Mouse (Mus musculus) G1E (cell line): ENCODE results near the gene Spsb3. TPM values are rescaled to one million over a fixed set of nuclear protein-coding genes. Genes with fewer than 3 reads are reported as not detected.

Experiments
- ATAC-seq: 2 replicates; pipeline ENCODE4 v1.8.0; 2016; ENCODE audit warnings: mild to moderate bottlenecking; ENCODE audit not compliant: insufficient number of reproducible peaks, poor library complexity, low FRiP score, severe bottlenecking; ENCODE audit errors: extremely low read depth
- DNase-seq: peaks from one replicate; pipeline ENCODE4 v3.0.0; 2012; ENCODE audit warnings: low spot score
- H3K27me3 ChIP-seq: 2 replicates; pipeline ENCODE4 v1.6.1; 2012; ENCODE audit warnings: mild to moderate bottlenecking, low read length, inconsistent platforms; ENCODE audit not compliant: insufficient read depth
- H3K36me3 ChIP-seq: replicated peaks from 2 replicates; pipeline ENCODE3; 2012; ENCODE audit warnings: mild to moderate bottlenecking, inconsistent platforms
- H3K4me1 ChIP-seq: 2 replicates; pipeline ENCODE4 v1.6.1; 2012; ENCODE audit warnings: low read depth, low read length, inconsistent platforms, mixed read lengths; ENCODE audit not compliant: insufficient read depth
- H3K4me3 ChIP-seq: 2 replicates; pipeline ENCODE4 v1.5.1; 2012; ENCODE audit warnings: low read depth, mild to moderate bottlenecking, inconsistent platforms, low read length, moderate library complexity, mixed read lengths
- H3K9me3 ChIP-seq: replicated peaks from 2 replicates; pipeline ENCODE4 v1.6.1; 2012; ENCODE audit warnings: inconsistent platforms
- CTCF ChIP-seq: IDR thresholded peaks from 2 replicates; pipeline ENCODE4 v1.5.1; 2012; ENCODE audit warnings: low read depth, low read length, inconsistent platforms, mixed read lengths
- GATA1 ChIP-seq: IDR thresholded peaks from 2 replicates; pipeline ENCODE4 v1.6.1; 2012; ENCODE audit warnings: borderline replicate concordance, low read length, inconsistent platforms, mixed read lengths
- GATA2 ChIP-seq: IDR thresholded peaks from 2 replicates; pipeline ENCODE4 v1.6.1; 2012; ENCODE audit warnings: low read depth, low read length, inconsistent platforms, borderline replicate concordance
- POLR2AphosphoS5 ChIP-seq: IDR thresholded peaks from 2 replicates; pipeline ENCODE4 v1.6.1; 2012; ENCODE audit warnings: low read depth, low read length, inconsistent platforms; ENCODE audit not compliant: insufficient replicate concordance
- TAL1 ChIP-seq: conservative IDR thresholded peaks from 2 replicates; pipeline ENCODE4 v1.6.1; 2012; ENCODE audit warnings: low read depth, low read length, inconsistent platforms, mixed read lengths
- polyA plus RNA-seq: library from polyadenylated mRNA; stranded (reverse); fragments of >175 nt; gene quantifications from 2 replicates; pipeline ENCODE4 v1.2.3, GENCODE M21; 2012
- total RNA-seq, 2 experiments: library from RNA; stranded (forward) in 1 of 2; stranded (reverse) in 1 of 2; fragments of 200-1000 nt in 1 of 2; fragments of >200 nt in 1 of 2; fragmentation: Nextera tagmentation in 1 of 2; gene quantifications; 2 replicates each; pipeline ENCODE4 v1.2.3; 2014 to 2017

Spsb3 gene
- total and polyA plus RNA-seq, 3 experiments = 12.8 to 35.1 (median 15.9) TPM

DNA sequence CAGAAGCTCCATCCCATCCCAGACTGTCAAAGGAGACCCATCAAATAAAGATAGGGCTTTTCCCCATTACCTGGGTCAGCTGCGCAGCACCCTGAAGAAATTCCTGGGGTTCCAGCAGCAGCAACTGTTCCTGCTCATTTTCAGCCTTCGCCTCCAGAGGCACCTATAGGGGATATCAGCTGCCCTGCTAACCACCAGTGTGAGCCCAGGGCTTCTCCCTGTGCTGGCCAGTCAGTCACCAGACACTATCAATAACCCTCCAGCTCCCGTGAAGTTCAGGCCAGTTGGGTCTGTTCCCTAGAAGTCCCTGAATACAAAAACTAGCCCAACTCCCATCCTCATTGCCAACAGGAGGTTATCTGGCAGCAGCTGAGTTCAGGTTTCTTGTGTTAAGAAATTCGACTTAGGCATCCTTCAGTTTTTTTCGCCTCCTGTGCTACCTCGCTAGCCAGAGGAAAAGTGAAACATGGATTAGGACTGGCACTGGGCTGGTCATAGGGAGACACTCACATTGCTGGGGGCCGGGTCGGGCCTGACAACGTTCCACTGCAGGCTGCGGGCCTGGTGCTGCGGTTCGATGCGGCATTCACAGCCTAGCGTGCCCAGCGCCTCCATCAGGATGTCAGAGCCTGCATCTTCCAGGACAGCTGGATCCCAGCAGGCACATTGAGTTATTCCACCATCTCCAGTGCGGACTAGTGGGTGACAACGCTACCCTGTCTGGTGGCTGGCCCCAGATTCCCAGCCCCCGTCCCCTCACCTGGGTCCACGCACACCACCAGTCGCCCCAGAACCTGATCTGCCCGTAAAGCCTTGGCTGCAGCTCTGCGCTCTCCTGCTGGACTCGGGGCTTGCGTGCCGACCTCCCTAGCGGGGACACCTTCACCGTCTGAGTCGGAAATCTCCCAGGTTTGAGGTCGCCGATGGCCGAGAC, 7.9 kb downstream of the Spsb3 start:
- Histone ChIP-seq H3K27me3 (no peaks in the 10 kb centered on the region), H3K9me3 (no peaks in the 10 kb centered on the region), H3K4me3 (peak overlapping the region; percentile 92), H3K36me3 (peaks cover 86% of the 10 kb centered on the region), H3K4me1 (peaks cover 77% of the 10 kb centered on the region)
- no peak for TF ChIP-seq GATA2
- TF ChIP-seq CTCF = no peak
- no peak for TF ChIP-seq POLR2AphosphoS5
- no peak for TF ChIP-seq GATA1
- no peak for ATAC-seq
- no peak for DNase-seq

DNA sequence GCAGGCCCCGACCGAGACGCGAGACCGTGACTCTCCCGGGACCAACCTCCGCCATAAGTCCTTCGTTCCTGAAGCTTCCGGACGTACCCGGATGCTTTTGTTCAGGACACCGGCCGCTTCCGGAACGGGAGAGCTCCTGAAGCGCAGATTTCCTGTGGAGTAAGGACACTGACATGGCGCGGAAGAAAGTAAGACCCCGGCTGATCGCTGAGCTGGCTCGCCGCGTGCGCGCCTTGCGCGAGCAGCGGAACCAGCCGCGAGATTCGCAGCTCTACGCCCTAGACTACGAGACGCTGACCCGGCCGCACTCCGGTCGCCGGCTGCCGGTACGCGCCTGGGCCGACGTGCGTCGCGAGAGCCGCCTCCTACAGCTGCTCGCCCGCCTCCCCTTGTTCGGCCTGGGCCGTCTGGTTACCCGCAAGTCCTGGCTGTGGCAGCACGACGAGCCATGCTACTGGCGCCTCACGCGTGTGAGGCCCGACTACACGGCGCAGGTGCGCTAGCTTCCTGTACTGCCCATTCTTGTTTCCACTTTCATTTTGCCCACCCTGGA, 8.6 kb downstream of the Spsb3 start, which contains the start of the genes Eme2 and Mrps34:
Eme2 (minus strand) TSS at position 93 of the 553 bp plus-strand sequence.
Mrps34 (plus strand) TSS at position 122 of the 553 bp plus-strand sequence.
- H3K9me3 ChIP-seq = no peaks in the 10 kb centered on the region
- no peak for TF ChIP-seq POLR2AphosphoS5
- H3K4me1 ChIP-seq = peaks cover 71% of the 10 kb centered on the region
- peak within 1 kb of the TSS; percentile 92 for H3K4me3 ChIP-seq
- peaks cover 86% of the 10 kb centered on the region for H3K36me3 ChIP-seq
- H3K27me3 ChIP-seq = no peaks in the 10 kb centered on the region
- ATAC-seq (0 out of 2 replicates have a peak, but pooled peaks have one; percentile 35), DNase-seq (peak; percentile 76)

DNA sequence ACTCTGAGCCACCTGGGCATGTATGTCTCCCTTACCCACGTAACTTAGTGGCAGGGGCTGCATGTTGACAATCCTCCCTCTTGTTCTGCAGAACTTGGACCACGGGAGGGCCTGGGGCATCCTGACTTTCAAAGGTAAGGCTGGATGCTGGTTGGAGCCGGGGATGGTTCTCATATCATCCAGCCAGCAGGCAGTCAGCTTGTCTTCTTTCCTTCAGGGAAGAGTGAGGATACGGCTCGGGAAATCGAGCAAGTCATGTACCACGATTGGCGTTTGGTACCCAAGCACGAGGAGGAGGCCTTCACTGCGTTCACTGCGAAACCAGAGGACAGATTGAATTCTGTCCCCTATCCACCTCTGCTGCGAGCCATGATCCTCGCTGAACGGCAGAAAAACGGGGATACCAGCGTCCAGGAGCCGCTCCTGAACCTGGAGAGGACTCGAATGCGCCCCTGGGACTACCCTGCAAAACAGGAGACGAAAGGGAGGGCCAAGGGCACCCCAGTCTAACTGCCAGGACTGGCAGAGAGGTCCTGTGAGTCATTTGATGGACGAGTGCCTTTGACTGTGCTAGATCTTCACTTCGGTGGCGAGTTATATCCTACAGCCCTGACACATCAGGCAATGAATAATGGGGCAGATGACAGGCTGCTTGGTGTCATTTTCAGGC, 9.3 kb downstream of the Spsb3 start:
- H3K9me3 ChIP-seq = no peaks in the 10 kb centered on the region
- DNase-seq (peak; percentile 35), ATAC-seq (no peak)
- peaks cover 70% of the 10 kb centered on the region for H3K4me1 ChIP-seq
- H3K27me3 ChIP-seq = no peaks in the 10 kb centered on the region
- H3K36me3 ChIP-seq = peaks cover 86% of the 10 kb centered on the region
- TF ChIP-seq GATA1 (no peak), CTCF (no peak), TAL1 (no peak), POLR2AphosphoS5 (no peak), GATA2 (no peak)
- H3K4me3 ChIP-seq = peak overlapping the region; percentile 92

DNA sequence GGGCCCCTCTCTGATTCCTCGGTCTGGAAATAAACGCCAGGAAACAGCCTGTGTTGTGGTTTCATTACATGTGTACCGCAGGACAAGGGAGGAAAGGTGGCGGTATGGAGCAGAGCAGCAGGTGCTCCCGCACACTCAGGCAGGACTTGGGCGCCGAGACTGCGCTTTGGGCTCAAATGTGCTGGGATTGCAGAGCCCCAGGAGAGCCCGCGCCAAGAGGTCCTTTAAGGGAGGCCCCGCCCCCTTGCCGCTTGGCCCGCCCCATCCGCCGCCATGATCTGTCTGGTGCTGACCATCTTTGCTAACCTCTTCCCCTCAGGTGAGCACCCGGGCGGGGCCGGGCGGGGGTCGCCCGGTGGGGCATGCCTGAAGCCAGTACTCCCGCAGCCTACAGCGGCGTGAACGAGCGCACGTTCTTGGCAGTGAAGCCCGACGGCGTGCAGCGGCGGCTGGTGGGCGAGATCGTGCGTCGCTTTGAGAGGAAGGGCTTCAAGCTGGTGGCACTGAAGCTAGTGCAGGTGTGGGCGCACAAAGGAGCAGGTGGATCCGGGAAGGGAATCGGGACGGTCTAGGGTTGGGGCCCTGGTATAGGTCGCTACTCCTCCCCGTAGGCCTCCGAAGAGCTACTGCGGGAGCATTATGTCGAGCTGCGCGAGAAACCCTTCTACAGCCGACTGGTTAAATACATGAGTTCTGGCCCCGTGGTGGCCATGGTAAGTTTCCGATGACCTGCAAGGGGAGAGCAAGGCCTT, 10.0 kb downstream of the Spsb3 start, which contains the start of gene Nme3:
Nme3 (plus strand) TSS at position 260 of the 752 bp plus-strand sequence.
- DNase-seq (peak; percentile 86), ATAC-seq (peak; percentile 37; the same call in 1 of the 2 replicates)
- Histone ChIP-seq H3K27me3 (no peaks in the 10 kb centered on the region), H3K36me3 (peaks cover 86% of the 10 kb centered on the region), H3K9me3 (no peaks in the 10 kb centered on the region), H3K4me1 (peaks cover 70% of the 10 kb centered on the region), H3K4me3 (peak within 1 kb of the TSS; percentile 92)
- TF ChIP-seq GATA2 = no peak

DNA sequence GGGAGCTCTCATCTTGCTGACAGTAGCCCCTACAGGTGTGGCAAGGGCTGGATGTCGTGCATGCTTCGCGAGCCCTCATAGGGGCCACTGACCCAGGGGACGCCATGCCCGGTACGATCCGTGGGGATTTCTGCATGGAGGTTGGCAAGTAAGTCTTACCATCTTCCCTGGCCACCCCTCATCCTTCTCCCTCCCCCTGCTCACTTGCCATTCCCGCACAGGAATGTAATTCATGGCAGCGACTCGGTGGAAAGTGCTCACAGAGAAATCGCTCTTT, 10.5 kb downstream of the Spsb3 start:
- ATAC-seq = no peak
- peak overlapping the region; percentile 92 for H3K4me3 ChIP-seq
- no peak for TF ChIP-seq GATA1
- TF ChIP-seq TAL1 = no peak
- TF ChIP-seq GATA2 = no peak
- H3K27me3 ChIP-seq = no peaks in the 10 kb centered on the region
- DNase-seq = no peak
- no peaks in the 10 kb centered on the region for H3K9me3 ChIP-seq
- H3K36me3 ChIP-seq = peaks cover 89% of the 10 kb centered on the region
- H3K4me1 ChIP-seq = peaks cover 75% of the 10 kb centered on the region

DNA sequence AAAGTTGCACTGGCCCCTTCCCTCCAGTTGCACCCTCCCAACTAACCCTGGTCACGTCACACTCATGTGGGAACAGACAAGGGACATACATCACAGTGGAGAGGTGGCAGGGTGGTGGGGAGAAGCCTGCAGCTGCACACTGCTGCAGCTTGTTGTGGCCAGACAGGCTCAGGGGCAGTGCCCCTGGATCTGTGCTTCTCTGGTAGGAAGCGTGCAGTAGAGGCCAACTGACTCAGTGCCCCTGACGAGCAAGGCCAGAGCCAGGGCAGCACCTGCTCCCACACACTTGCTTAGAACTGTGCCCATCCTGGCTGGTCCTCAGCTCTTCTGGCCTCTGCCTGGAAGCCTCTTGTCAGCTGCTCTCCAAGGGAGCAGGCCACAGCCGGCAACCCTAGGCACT, 11.2 kb downstream of the Spsb3 start:
- peaks cover 89% of the 10 kb centered on the region for H3K36me3 ChIP-seq
- no peaks in the 10 kb centered on the region for H3K27me3 ChIP-seq
- ATAC-seq (no peak), DNase-seq (no peak)
- H3K4me1 ChIP-seq = peaks cover 75% of the 10 kb centered on the region
- no peaks in the 10 kb centered on the region for H3K9me3 ChIP-seq
- TF ChIP-seq CTCF (no peak), GATA1 (no peak)
- H3K4me3 ChIP-seq = peak overlapping the region; percentile 92; the same call in 1 of the 2 replicates
